Mouse (Mus musculus) liver, embryonic 13.5 days (tissue): ENCODE results near the gene Tmem132a. TPM values are rescaled to one million over a fixed set of nuclear protein-coding genes. Genes with fewer than 3 reads are reported as not detected.

Experiments used
- ATAC-seq: fragments of 200-750 bp; cut with Nextera tagmentation; 2 replicates; pipeline ENCODE4 v1.8.0; 2017; ENCODE audit warnings: low read depth, mild to moderate bottlenecking, moderate number of reproducible peaks, moderate library complexity
- DNase-seq: peaks from one replicate; pipeline ENCODE4 v3.0.0; 2022
- H3K27ac ChIP-seq: fragments of 300-500 bp; sonication (generic); 2 replicates; pipeline ENCODE4 v1.5.1; 2015; ENCODE audit warnings: moderate library complexity, mild to moderate bottlenecking, inconsistent platforms
- H3K27me3 ChIP-seq: fragments of 300-500 bp; sonication (generic); 2 replicates; pipeline ENCODE4 v1.6.1; 2015; ENCODE audit warnings: mild to moderate bottlenecking, inconsistent platforms
- H3K36me3 ChIP-seq: fragments of 300-500 bp; sonication (generic); 2 replicates; pipeline ENCODE4 v1.6.1; 2015; ENCODE audit warnings: mild to moderate bottlenecking, inconsistent platforms
- H3K4me1 ChIP-seq: fragments of 300-500 bp; sonication (generic); replicated peaks from 2 replicates; pipeline ENCODE4 v1.6.1; 2015; ENCODE audit warnings: inconsistent platforms
- H3K4me2 ChIP-seq: fragments of 300-500 bp; sonication (generic); 2 replicates; pipeline ENCODE4 v1.6.1; 2015; ENCODE audit warnings: inconsistent platforms, mild to moderate bottlenecking, moderate library complexity
- H3K4me3 ChIP-seq: fragments of 300-500 bp; sonication (generic); replicated peaks from 2 replicates; pipeline ENCODE4 v1.5.1; 2015; ENCODE audit warnings: mild to moderate bottlenecking, inconsistent platforms
- H3K9ac ChIP-seq: fragments of 300-500 bp; sonication (generic); 2 replicates; pipeline ENCODE4 v1.6.1; 2015; ENCODE audit warnings: mild to moderate bottlenecking, inconsistent platforms
- H3K9me3 ChIP-seq: fragments of 300-500 bp; sonication (generic); replicated peaks from 2 replicates; pipeline ENCODE4 v1.6.1; 2016; ENCODE audit warnings: inconsistent platforms
- WGBS: fragments of 180-500 bp; shearing (Covaris S2); methylation state at CpG from one replicate; pipeline ENCODE4 v1.1.7; 2015; ENCODE audit not compliant: insufficient replicate concordance; 5-methylcytosine and 5-hydroxymethylcytosine counted together
- polyA plus RNA-seq: library from polyadenylated mRNA; unstranded; fragments of >200 nt; fragmentation: Nextera tagmentation; extraction: Ambion mirVana; gene quantifications from 2 replicates; pipeline ENCODE4 v1.2.1, GENCODE M21; 2015

Gene Tmem132a
- 4.0 and 4.4 TPM in 2 replicates for polyA plus RNA-seq

DNA sequence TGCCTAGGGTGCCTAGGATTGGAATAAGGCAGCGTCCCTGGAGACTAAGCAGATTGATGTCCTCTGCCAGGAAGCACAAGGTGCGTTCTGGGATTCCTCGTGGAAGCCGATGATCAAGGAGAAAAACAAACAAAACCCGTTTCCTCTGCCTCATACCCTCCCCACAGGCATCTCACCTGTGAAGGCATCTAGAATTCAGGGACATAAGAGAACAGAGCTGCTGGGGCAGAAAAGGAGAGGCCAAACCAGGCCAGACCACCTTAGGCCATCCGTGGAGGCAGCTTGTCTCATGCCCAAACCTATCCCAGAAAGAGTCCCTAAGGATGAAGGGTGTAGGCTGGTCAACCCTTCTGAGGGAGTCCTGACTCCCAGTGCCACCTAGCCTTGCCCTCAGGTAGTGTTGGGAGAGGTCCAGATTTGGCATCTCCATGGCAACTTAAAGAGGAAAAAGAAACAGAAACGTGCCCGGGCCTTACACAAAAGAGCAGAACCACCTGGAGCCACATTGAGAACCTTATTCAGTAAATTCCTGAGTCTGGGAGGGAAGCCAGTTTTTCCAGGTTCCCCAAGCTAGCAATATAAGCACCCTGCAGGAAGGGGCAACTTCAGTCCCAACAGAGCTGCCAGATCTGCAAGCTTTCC lies at the start of gene Tmem132a:
Tmem132a (minus strand) TSS at position 55 of the 642 bp plus-strand sequence.
- Histone ChIP-seq H3K27ac (no peak within 1 kb of the TSS), H3K36me3 (peaks cover 31% of the 10 kb centered on the region), H3K9me3 (no peaks in the 10 kb centered on the region), H3K9ac (peak within 1 kb of the TSS; percentile 56; the same call in 1 of the 2 replicates), H3K4me2 (peak within 1 kb of the TSS; percentile 61), H3K4me3 (peak within 1 kb of the TSS; percentile 54), H3K4me1 (peaks cover 10% of the 10 kb centered on the region), H3K27me3 (peaks cover 42% of the 10 kb centered on the region)
- WGBS: 9% methylated on average over 8 of the region's 8 CpGs
- ATAC-seq (no peak), DNase-seq (no peak)

DNA sequence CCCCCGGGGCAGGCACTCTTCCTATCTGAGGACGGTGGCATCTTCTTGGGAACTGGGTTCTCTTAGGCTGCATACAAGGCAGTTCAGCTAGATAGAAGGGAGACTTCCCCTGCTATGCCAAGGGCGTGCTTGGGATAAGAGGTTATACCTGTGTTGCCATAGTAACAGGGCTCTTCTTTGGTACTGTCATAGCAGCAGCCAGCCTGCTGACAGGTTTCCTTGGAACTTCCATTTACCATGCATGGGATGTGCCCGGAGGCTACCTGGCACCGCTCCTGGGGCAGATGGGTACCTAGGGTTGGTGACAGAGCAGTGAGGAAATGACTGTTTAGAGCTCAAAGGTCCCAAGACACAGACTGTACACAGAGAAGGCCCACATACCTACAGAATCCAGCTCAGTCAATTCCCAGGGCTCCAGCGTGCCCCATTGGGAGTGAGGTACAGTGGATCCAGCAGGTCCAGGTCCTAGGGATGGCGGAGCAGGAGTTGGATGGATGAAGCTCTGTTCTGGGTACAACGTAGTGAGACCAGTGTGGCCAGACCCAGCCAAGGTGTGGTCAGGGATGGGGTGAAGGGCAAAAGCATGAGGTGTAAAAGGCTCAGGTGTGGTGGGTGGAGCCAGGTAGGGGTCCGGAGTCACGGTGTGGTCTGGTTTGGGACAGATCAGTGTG lies 48.7 kb upstream of the Tmem132a start:
- Histone ChIP-seq H3K9me3 (no peaks in the 10 kb centered on the region), H3K27ac (no peak overlapping the region), H3K27me3 (peaks cover 9% of the 10 kb centered on the region; the same call in 1 of the 2 replicates), H3K4me2 (no peak overlapping the region), H3K4me3 (no peak overlapping the region), H3K9ac (no peak overlapping the region), H3K4me1 (peaks cover 6% of the 10 kb centered on the region), H3K36me3 (no peaks in the 10 kb centered on the region)
- ATAC-seq (no peak), DNase-seq (no peak)
- WGBS: 78% methylated on average over 10 of the region's 10 CpGs

- 34% methylated on average over 5 of the region's 5 CpGs for WGBS
- no peak for DNase-seq
- ATAC-seq: no peak
Observed at GRCm38 (mm10) chr19:10916506-10916905, 46.8 kb upstream of the Tmem132a start.

DNA sequence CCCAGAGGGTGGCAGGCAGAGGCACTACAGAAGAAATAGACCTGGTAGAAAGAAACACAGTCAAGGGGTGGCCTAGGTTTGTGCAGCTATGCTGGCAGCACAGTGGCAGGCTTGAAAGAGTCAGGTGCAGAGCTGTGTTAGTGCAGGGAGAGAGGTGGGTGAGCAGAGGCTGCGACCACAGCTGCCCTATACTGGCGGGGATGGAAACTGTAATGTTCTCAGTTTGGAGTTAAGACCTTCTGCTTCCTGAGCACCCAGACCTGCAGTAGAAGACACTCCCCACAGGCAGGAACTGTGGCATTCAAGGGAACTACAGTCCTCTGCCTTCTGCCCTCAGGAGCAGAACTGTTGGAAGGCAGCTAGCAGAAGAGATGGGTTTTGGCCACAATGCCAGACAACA lies 45.1 kb upstream of the Tmem132a start:
- Histone ChIP-seq H3K4me3 (no peak overlapping the region), H3K27ac (no peak overlapping the region), H3K4me2 (no peak overlapping the region), H3K4me1 (peaks cover 6% of the 10 kb centered on the region), H3K36me3 (no peaks in the 10 kb centered on the region), H3K27me3 (peaks cover 9% of the 10 kb centered on the region; the same call in 1 of the 2 replicates), H3K9ac (no peak overlapping the region), H3K9me3 (no peaks in the 10 kb centered on the region)
- 32% methylated on average over 2 of the region's 2 CpGs for whole genome bisulfite sequencing
- DNase-seq: no peak
- ATAC-seq: no peak

More at GRCm38 (mm10) chr19:10916506-10916905, 46.8 kb upstream of the Tmem132a start:
- Histone ChIP-seq H3K4me2 (no peak overlapping the region), H3K27me3 (peaks cover 9% of the 10 kb centered on the region; the same call in 1 of the 2 replicates), H3K9me3 (no peaks in the 10 kb centered on the region), H3K4me3 (no peak overlapping the region), H3K27ac (no peak overlapping the region), H3K4me1 (peaks cover 6% of the 10 kb centered on the region), H3K36me3 (no peaks in the 10 kb centered on the region), H3K9ac (no peak overlapping the region)

DNA sequence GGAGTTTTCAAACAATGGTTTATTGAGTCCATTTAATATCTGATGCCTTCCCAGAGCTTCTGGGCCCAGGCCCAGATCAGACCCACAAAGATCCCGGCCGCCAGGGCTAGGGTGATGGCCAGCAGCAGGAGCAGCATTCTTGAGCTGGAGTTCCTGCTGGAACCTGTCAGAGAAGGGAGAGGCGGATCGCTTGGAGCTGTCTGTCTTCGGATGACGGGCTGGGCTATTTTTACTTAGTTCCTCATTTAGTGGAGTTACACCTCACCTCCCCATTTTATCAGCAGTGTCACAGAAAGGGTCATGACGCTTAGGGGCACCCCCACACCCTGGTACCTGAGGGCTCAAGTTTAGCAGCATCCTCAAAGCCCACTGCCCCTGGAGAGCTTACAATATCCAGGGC lies 44.6 kb upstream of the Tmem132a start:
- WGBS: 13% methylated on average over 7 of the region's 7 CpGs
- Histone ChIP-seq H3K4me1 (peaks cover 6% of the 10 kb centered on the region), H3K36me3 (no peaks in the 10 kb centered on the region), H3K4me3 (no peak overlapping the region), H3K9me3 (no peaks in the 10 kb centered on the region), H3K27me3 (peaks cover 9% of the 10 kb centered on the region; the same call in 1 of the 2 replicates), H3K4me2 (no peak overlapping the region), H3K9ac (no peak overlapping the region), H3K27ac (no peak overlapping the region)
- no peak for DNase-seq
- no peak for ATAC-seq

GRCm38 (mm10) chr19:10909087-10909721 lies 39.5 kb upstream of the Tmem132a start:
- WGBS: 77% methylated on average over 6 of the region's 6 CpGs
- peaks cover 37% of the 10 kb centered on the region for H3K36me3 ChIP-seq
- H3K4me1 ChIP-seq: peaks cover 6% of the 10 kb centered on the region
- no peaks in the 10 kb centered on the region for H3K27me3 ChIP-seq
- H3K9me3 ChIP-seq: no peaks in the 10 kb centered on the region
- H3K4me2 ChIP-seq: no peak overlapping the region
- DNase-seq (no peak), ATAC-seq (no peak)
- no peak overlapping the region for H3K9ac ChIP-seq
- peak overlapping the region; percentile 2 for H3K27ac ChIP-seq
- H3K4me3 ChIP-seq: no peak overlapping the region

- Histone ChIP-seq H3K4me1 (peaks cover 8% of the 10 kb centered on the region), H3K27me3 (no peaks in the 10 kb centered on the region), H3K4me3 (no peak overlapping the region), H3K27ac (no peak overlapping the region), H3K9me3 (no peaks in the 10 kb centered on the region), H3K36me3 (peaks cover 50% of the 10 kb centered on the region), H3K9ac (no peak overlapping the region), H3K4me2 (no peak overlapping the region)
- DNase-seq (peak; percentile 22), ATAC-seq (0 out of 2 replicates have a peak, but pooled peaks have one; percentile 27)
- WGBS: 54% methylated on average over 3 of the region's 3 CpGs
Observed at GRCm38 (mm10) chr19:10907891-10908290, 38.2 kb upstream of the Tmem132a start.

DNA sequence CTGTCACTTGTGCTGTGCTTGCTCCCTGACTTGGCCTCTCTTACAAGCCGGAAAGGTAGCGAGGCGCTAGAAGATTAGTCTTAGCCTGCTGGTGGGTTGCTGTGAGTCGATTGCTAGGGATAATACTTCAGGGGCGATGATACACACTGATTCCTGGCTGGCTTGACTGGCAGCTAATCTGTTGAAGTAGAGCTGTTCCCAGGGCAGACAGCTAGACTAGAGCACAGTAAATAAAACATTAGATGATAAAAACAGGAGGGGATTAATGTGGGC lies 35.9 kb upstream of the Tmem132a start:
- peak overlapping the region; percentile 16; the same call in 1 of the 2 replicates for H3K27ac ChIP-seq
- H3K9ac ChIP-seq: no peak overlapping the region
- H3K36me3 ChIP-seq: peaks cover 73% of the 10 kb centered on the region
- no peak for ATAC-seq
- no peak overlapping the region for H3K4me2 ChIP-seq
- H3K9me3 ChIP-seq: no peaks in the 10 kb centered on the region
- WGBS: 81% methylated on average over 5 of the region's 5 CpGs
- DNase-seq: no peak
- no peak overlapping the region for H3K4me3 ChIP-seq
- H3K27me3 ChIP-seq: no peaks in the 10 kb centered on the region
- peaks cover 8% of the 10 kb centered on the region for H3K4me1 ChIP-seq

- H3K4me2 ChIP-seq: no peak overlapping the region
- H3K9ac ChIP-seq: no peak overlapping the region
- H3K27ac ChIP-seq: peak overlapping the region; percentile 16
- DNase-seq: no peak
- peaks cover 8% of the 10 kb centered on the region for H3K4me1 ChIP-seq
- peaks cover 78% of the 10 kb centered on the region for H3K36me3 ChIP-seq
- no peak overlapping the region for H3K4me3 ChIP-seq
- WGBS: 68% methylated on average over 7 of the region's 7 CpGs
- no peaks in the 10 kb centered on the region for H3K9me3 ChIP-seq
- ATAC-seq: peak; percentile 32; the same call in 1 of the 2 replicates
- no peaks in the 10 kb centered on the region for H3K27me3 ChIP-seq
Observed at GRCm38 (mm10) chr19:10904927-10905727, 35.4 kb upstream of the Tmem132a start.

DNA sequence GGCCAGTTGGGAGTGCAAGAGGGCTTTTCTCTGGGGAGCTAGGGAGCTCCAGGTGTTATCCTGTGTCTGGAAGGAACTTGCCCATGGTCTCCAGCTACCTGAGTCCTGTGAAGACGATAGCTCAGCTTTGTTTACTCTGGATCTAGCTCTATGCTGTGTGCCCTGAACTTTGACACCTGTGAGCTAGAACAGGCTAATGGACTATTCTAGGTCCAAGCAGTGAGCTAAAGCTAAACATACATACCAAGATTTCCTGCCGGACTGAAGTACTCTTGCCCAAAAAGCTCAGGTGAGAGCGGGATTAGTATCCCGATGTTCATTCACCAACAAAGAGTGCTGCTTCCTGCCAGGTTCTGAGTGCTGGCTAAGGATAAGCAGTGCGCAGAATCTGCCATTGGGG lies 34.8 kb upstream of the Tmem132a start:
- ATAC-seq (no peak), DNase-seq (no peak)
- Histone ChIP-seq H3K4me3 (no peak overlapping the region), H3K36me3 (peaks cover 84% of the 10 kb centered on the region), H3K4me1 (peaks cover 8% of the 10 kb centered on the region), H3K27ac (peak overlapping the region; percentile 29; the same call in 1 of the 2 replicates), H3K9ac (no peak overlapping the region), H3K9me3 (no peaks in the 10 kb centered on the region), H3K4me2 (no peak overlapping the region), H3K27me3 (no peaks in the 10 kb centered on the region)
- 84% methylated on average over 5 of the region's 5 CpGs for WGBS

- Histone ChIP-seq H3K4me2 (no peak overlapping the region), H3K27me3 (no peaks in the 10 kb centered on the region), H3K4me1 (peaks cover 26% of the 10 kb centered on the region), H3K36me3 (peaks cover 90% of the 10 kb centered on the region), H3K9me3 (no peaks in the 10 kb centered on the region), H3K4me3 (no peak overlapping the region), H3K27ac (no peak overlapping the region), H3K9ac (no peak overlapping the region)
- DNase-seq: no peak
- WGBS: 77% methylated on average over 5 of the region's 5 CpGs
- ATAC-seq: no peak
Observed at GRCm38 (mm10) chr19:10901046-10901445, 31.3 kb upstream of the Tmem132a start.
